Mouse (Mus musculus) spleen, postnatal 10 days (tissue): ENCODE results near the gene Psma6.

Experiments used
- DNase-seq, 2 experiments: peaks; one replicate each; pipeline ENCODE4 v3.0.0; 2021 to 2022; ENCODE audit warnings: low spot score in 2 of 2

Psma6 gene

DNA sequence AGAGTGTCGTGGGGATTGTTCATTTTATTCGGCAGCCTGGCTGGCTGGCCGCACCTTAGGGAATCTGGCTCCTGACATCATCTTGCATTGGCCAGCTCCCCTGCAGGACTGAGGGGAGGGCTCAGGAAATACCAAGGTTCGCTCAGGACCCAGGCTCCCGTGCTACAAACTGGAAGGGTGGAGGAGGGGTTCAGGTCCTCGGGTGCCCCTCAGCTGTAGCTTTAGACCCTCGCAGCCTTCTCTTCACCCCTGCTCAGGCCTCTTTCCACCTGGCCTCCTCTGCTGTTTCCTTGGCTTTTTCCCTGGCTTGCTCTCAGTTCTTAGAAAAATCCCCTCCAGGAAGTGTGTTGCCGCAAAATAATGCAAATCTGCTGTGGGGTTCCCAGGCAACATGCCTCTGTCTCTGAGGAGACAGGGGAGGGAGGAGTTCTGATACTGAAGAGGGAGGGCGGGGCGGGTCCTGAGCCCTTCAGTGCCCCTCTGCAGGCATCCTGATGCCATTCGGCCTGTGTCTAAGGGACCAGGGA is 54.7 kb downstream of the Psma6 start:
- DNase-seq, result no peak

DNA sequence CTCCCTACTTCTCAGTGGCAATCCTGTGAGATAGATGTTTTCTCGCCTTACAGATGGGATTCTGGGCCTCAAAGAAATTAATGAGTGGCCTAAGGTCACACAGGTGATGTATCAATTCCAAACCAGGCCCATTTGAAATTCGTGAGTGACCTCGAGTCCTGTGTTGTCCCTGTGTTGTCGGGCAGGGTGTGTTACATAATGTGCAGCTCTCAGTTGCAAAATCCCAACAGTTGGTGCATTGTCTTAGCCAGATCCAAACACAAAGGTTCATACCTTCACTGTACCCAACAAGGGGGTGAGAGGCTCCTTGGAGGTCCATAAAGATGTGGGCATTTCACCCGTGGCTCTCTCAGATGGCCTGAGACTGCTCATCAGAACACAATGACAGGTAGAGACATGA is 56.4 kb downstream of the Psma6 start:
- DNase-seq, result no peak

DNA sequence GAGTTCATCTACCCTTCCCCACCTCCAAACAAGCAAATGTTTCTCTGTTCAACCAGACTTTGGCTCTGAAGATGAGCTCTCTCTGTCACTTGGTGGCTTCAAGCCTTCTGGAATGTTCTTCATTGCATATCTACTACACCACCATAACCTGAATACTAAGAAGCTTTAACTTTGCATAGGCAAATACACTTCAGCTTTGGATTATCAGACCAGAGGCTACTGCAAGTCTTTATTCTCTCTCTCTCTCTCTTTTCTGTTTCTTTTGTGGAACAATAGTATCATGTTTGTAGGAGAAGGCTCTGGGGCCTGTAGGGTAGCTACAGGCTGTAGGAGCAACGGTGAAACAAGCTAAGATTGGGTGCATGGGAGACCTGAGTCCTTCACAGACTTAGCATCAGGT is 58.2 kb downstream of the Psma6 start:
- DNase-seq, result no peak

DNA sequence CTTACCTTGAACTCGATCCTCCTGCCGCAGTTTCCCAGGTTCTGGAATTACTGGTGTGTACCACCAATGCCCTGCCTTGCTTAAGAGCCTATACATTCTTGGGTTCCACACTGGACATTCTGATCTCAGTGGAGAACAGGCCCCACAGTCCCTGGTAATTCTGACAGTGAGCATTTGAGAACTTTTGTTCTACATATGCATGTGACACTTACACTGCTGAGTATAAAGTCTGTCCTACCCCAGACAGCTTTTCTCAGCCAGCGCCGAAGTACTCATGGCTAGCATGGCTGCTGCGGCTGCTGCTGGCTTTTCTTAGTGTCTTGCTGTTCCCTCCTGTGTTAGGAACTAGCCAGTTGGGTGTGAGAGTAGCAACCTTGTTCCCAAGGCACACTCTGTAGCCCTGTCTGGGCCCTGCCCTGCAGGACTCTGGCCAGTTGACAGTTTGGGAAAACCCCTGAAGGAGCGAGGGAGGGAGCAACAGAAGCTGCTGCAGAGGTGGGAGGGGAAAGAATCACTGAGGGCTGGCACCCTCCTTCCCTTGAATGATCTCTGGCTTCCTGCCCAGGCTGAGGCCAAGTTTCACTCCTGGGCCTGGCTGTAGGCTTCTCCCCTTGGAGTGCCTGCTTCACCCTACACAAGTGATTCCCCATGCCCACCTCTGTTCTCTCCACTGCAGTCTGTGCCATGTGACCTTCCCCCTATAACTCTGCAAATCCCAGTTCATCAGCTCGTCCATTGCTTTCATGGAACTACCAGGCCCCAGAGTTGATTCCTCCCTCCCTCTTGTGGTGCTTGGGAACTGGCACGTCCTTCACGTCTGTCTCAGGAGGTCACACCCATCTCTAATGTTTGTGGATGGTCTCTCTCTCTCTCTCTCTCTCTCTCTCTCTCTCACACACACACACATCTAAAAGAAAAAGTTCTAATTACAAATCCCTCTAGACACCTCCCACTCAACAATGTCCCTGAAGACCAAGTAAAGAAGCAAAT is 59.1 kb downstream of the Psma6 start:
- DNase-seq, result peak in 1 of 2 experiments; percentile 48

DNA sequence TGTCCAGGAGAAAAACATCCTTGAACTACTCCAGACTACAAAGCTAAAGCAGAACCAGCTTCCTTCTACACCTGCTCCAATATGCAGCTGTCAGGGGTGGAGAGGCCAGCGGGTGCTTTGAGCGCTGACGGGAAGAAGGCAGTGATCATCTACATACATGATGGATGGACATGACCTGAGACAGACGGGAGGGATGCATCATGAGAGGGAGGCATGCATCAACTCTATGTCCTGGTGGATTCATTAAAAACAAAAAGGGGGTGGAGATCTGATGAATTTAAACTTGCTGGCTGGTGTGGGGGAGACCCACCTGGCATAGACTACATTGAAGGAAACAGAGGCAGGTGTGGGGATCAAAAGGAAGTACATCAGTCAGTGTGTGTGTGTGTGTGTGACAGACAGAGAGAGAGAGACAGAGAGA is 60.0 kb downstream of the Psma6 start:
- DNase-seq, result no peak

DNA sequence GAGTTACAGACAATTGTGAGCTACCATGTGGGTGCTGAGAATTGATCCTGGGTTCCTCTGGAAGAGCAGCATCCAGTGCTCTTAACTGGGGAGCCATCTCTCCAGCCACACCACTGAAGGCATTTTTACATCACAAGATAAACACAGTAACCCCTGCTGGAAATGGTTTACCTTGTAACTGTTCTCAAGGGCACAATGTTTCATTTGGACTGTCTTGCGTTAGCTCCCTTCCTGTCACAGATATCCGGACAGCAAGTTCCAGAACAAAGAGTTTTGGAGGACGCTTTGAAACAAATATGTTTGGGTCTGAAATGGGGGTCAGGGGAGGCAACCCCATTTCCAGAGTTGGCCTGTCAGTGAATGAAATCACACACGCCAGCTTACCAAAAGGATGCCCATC is 61.6 kb downstream of the Psma6 start:
- DNase-seq, result no peak

DNA sequence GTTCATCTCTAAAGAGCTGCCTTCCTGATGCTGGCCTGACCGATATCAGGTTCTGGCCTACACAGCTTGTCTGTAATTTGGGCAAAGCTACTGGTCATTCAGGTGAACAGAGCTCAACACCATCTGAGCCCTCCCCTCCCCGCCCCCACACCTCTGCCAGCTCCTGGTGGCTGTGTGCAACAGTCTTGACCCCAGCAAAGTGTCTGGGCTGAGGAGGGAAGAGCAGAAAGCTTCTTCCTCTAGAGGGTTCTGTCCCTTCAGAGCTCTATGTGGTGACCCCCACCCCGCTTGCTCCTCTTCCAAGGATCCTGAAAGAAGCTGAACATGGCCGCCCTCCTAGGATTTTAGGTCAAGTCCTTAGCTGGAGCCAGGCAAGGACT is 62.3 kb downstream of the Psma6 start:
- no peak for DNase-seq

DNA sequence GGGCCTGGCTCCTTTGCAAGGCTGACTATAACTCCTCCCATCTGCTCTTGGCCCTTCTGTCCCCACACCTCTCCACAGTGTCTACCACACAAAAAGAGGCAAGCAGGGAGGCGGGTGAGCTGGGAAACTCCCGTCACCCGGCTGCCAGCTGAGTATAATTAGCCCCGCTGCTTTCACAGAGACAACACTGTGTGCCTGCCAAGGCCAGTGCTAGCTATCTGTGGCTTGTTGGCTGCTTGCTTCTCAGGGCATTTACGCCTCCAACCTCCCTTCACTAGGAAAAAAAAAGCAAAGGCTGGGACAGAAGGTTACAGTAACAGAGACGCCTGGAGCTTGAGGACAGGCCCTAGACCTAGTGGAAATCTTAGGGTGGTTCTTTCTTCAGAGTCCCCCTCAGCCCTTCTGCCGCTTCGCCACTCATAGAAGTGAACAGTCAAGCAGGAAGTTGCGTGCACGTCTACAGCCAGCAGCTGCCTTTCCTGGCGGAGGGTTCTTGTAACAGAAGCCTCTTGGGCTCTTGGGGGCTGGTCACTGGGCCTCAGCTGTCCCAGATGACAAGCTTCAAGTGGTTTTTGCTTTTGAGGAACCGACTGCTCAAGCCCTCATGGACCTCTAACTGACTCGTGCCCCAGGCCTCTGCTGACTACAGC is 62.8 kb downstream of the Psma6 start:
- peak in 1 of 2 experiments; percentile 71 for DNase-seq

DNA sequence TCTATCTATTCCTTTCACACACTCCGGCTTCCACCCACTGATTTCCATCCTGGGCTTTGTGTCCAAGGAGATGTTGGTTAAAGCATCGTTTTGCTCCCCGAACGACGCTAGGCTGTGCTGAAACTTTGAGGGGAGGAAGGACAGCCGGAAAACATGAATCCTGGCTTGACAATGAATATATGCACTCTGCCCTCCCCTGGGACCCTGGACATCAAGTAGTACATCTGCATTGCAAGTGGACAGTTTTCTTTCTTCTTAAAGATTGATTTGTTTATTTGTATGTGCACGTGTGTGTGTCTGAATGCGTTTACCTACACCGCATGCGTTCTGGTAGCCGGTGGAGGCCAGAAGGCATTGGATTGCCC is 63.4 kb downstream of the Psma6 start:
- DNase-seq, result no peak

DNA sequence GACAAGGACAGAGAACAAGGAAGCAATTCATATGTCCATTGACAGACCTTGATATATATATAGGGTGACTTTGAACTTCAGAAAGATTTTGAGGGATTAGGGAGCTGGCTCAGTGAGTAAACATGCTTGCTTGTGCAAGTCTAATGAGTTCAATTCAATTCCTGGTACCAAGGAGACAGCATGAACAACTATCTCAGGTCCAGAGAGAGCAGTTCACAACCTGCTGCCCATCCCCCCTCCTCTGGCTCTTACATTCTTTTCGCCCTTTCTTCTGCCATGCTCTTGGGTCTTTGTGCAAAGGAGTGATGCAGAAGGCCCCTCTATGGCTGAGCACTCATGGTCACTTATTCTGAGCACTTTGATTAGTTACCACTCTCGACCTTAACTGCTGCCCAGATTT is 64.4 kb downstream of the Psma6 start:
- no peak for DNase-seq

DNA sequence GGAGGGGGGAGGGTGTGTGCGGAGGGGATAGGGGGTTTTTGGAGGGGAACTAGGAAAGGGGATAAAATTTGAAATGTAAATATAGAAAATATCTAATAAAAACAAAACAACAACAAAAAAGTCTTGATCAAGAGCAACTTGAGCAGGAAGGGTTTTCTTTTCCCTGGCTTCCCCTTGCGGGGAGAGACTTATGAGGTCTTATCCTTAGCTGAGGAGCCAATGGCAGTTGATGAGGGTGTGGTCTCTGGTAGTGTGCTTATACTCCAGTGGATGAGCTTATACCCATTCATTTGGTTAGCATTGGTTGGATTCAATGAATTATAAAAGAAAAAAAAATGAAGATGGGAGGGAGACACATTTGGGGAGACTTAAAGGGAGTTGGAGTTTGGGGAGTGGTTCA is 65.0 kb downstream of the Psma6 start:
- DNase-seq, result no peak

DNA sequence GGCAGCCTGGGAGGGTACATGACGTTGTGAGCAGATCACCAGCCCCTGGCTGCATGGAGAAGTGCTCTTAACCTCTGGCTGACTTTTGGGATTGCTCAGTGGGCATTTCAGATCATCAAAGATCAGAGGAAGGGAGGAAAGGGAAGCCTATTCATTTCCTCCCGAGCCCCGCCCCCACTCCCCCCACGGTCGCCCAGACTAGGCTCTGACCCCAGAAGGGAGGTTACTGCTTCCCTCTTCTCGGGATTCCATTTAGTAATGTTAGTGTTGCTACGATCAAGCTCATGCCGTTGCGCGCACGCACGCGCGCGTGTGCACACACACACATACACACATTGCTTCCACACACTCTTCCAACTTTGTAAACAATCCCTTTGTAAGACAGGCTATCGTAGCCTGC is 66.4 kb downstream of the Psma6 start:
- peak in 1 of 2 experiments; percentile 38 for DNase-seq

DNA sequence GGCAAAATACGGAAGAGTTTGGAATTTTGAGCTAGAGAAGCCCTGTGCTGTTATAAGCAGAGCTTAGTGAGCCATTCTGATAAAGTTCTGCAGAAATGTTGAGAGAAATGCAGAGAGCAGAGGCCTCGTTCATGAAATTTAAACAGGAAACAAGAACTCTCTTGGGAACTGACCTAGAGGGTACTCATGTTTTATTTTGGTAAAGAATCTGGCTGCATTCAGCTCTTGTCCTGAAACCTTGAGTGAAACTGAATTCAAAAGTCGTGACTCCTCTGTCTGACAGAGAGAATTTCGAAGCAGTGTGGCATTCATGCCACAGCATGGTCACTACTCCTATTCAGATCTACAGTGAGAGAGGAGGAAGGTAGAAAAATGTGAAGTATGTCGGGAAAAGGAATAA is 68.8 kb downstream of the Psma6 start:
- no peak for DNase-seq

DNA sequence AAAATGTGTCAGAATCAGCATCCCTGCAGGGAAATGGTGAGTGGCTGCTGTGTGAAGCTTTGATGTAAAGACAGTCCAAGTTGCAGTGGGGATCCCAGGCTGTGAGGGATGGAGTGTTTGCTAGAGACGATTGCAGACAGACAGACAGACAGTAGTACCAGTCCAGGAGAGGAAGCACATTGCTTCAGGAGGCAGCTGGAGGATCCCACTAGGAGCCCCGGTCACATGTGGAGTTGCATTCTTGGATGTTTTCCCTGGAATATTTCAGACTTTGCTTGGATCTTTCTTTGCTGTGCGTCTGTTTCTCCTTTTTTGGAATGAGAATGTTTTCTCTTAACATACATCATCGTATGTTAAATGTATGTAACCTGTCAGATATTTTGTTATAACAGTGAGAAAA is 69.9 kb downstream of the Psma6 start:
- no peak for DNase-seq

DNA sequence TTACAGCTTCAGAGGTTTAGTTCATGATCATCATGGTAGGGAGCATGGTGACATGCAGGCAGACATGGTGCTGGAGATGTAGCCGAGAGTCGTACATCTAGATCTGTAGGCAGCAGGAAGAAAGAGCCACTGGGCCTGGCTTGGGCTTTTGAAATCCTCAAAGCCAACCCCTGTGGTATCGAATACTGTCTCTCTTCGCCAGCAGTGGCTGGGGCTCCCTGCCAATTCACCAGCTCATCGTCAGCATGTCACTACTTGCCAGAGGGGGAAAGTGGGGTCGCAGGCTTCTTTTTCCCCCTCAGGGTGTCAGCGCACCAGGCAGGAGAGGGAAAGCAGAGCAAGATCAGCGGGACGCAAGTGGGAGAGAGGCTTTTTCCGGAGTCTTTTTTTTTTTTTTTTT is 71.2 kb downstream of the Psma6 start:
- DNase-seq, result no peak

DNA sequence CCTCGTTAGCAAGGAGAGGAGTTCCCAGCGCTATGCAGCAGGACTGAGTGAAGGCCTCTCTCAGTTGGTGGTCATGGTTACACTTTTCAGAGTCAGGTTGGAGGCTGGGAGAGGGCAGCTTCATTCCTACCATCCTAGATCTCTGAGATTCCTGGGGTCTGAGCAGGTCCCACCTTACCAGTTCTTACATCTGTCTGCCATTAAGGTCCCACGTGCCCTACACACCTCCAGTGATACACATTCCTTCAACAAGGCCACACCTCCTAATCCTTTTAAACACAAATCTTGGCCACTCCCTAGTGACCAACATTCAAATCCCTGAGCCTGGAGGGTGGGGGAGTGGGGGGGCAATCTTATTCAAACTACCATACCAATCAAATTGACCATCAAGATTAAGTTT is 72.1 kb downstream of the Psma6 start:
- no peak for DNase-seq

DNA sequence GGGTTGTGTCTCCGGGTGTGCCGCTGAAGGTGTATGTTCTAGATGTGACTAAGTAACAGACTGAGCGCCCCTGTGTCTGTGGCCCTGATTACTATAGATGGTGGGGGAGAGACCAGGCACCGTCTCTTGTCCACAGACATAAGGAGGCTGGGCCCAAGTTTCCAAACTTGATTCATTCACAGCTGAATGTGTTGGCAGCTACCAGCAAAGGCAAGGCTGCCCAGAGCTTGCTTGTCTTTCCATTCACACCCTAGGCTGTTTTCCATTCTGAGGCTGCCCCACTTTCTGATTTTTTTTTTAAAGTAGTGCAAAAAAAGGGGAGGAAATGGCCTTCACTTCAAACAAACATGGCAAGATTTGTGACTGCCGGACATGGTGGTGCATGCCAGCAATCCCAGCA is 72.9 kb downstream of the Psma6 start:
- no peak for DNase-seq

DNA sequence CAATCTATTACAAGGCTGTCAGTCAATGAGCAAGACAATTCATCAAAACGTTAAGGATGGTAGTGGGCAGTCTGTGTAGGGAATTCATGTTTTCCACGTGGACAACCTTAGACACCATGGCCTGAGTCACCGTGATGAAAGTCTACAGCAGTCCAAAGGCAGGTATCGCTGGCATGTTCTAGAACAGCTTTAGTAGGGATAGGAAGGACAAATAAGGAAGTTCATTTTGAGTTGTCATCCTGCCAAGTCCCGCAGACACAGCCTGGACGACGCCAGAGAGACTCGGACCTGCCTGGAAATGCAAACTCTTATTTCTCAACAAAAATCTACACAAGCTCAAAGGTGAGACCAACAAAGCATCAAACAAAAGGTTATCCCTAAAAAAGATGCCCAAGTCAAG is 75.7 kb downstream of the Psma6 start:
- no peak for DNase-seq

DNA sequence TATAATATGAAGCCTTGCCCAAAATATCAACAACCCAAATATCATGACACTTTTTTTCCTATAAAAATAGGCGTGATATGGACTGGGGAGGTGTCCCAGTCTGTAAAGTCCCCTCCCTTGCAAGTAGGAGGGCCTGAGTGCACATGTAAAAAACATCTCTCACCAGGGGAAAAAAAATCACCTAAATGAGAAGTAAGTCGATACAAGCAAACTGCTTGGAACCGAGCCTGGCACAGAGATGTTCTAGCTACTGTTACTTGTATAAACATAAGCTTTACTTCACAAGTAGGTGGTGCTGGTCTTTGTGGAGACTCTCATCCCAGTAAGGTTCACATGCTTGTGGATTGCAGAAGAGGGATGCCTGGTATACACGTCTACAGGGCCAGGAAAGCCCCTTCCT is 76.9 kb downstream of the Psma6 start:
- DNase-seq, result no peak

DNA sequence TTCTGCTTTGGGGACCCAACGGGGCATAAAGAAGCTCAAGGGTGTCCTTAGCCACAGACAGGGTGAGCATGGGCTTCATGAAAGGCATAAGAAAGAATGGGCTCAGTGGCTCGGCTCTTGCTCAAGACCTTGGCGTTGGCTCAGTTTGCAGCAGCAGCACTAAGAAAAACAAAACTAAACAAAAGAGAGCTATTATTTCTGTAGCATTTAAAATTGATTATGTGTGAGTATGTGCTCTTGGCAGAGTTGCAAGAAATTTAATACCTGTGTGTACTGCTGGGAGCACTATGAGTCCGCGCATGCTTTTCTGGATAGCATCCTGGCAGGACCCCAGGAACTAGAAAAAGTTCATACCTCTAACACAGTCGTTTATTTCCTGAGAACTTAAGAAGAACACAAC is 77.7 kb downstream of the Psma6 start:
- DNase-seq, result no peak

DNA sequence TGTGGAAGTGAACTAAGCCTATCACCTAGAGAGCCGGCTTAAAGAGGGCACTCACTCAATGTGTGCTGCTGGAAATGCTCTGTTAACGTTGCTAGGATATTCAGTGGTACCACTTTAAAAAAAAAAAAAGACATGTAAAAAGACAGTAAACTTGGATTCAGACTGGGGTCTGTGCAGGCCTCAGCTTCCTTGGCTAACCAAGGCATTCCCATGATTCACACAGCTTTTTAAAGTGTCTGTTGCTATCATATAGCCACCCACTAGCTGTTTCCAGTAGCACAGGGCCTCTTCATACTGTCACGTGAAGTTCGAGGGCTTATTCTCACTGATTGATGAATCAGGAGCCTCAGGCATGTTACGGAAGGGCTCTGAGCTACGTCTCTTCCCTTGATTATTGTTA is 78.4 kb downstream of the Psma6 start:
- DNase-seq, result no peak

DNA sequence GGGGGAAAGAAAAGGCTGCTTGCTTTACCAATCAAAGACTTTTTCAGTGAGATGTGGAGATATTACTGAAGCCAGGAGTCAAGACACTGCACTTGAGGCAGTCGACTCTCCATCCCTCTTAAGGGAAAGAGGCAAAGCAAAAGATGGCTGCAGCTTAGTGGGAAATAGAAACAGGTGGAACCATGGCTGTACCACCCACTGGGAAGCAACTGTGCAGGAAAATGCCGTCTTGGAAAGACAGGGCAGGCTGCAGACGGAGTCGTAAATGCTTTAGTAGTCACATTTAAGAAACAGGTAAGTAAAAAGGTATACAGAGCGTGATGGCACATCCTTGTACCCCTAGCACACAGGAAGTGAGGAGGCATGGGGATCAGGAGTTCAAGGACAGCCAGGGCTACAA is 79.1 kb downstream of the Psma6 start:
- DNase-seq, result no peak
